Mouse (Mus musculus) R1 (cell line): Measurements from ENCODE around the gene Fut11.
A peak's percentile ranks its signal among the peaks of the same experiment; 100 is the strongest.
"Not testable (repeated sequence)": the region's sequence is repeated elsewhere in the genome, so short reads cannot be mapped to it uniquely, and the experiment has no call there.

Experiments used
- DNase-seq: peaks from one replicate; pipeline ENCODE4 v3.0.0-alpha.2; 2018; ENCODE audit warnings: low read depth, low spot score

Gene Fut11

GRCm38 (mm10) chr14:20674064-20674833 lies 20.5 kb upstream of the Fut11 start, which contains the start of gene Sec24c:
TSS of gene Sec24c (plus strand) at chr14:20674308.
- DNase-seq, result peak; percentile 99

- no peak for DNase-seq
Measured at GRCm38 (mm10) chr14:20677906-20678305, 16.9 kb upstream of the Fut11 start.

- DNase-seq, result no peak
Measured at GRCm38 (mm10) chr14:20681742-20682141, 13.0 kb upstream of the Fut11 start.

- DNase-seq, result peak; percentile 65
Measured at GRCm38 (mm10) chr14:20682498-20682897, 12.3 kb upstream of the Fut11 start.

- no peak for DNase-seq
Measured at GRCm38 (mm10) chr14:20686576-20686975, 8.2 kb upstream of the Fut11 start.

- DNase-seq, result no peak
Measured at GRCm38 (mm10) chr14:20689009-20689408, 5.8 kb upstream of the Fut11 start.

GRCm38 (mm10) chr14:20691772-20692171 lies 3.0 kb upstream of the Fut11 start:
- DNase-seq, result no peak

GRCm38 (mm10) chr14:20693589-20694101 lies 1.1 kb upstream of the Fut11 start:
- no peak for DNase-seq

- peak; percentile 40 for DNase-seq
Measured at GRCm38 (mm10) chr14:20694185-20694883, 434 bp upstream of the Fut11 start.

- peak; percentile 17 for DNase-seq
Measured at GRCm38 (mm10) chr14:20695761-20696520, 1.2 kb downstream of the Fut11 start.

- peak; percentile 39 for DNase-seq
Measured at GRCm38 (mm10) chr14:20696986-20697385, 2.2 kb downstream of the Fut11 start.

GRCm38 (mm10) chr14:20698515-20698914 lies 3.7 kb downstream of the Fut11 start:
- no peak for DNase-seq

GRCm38 (mm10) chr14:20700362-20700761 lies 5.6 kb downstream of the Fut11 start:
- DNase-seq, result no peak

GRCm38 (mm10) chr14:20701554-20701953 lies 6.8 kb downstream of the Fut11 start:
- DNase-seq, result no peak

GRCm38 (mm10) chr14:20702096-20702740 lies 7.5 kb downstream of the Fut11 start:
- no peak for DNase-seq

GRCm38 (mm10) chr14:20702741-20703381 lies 8.1 kb downstream of the Fut11 start, which contains the start of gene Chchd1:
TSS of gene Chchd1 (plus strand) at chr14:20703006.
- DNase-seq, result peak; percentile 88

- not testable (repeated sequence) for DNase-seq
Measured at GRCm38 (mm10) chr14:20703461-20703860, 8.7 kb downstream of the Fut11 start.

- DNase-seq, result peak; percentile 77
Measured at GRCm38 (mm10) chr14:20707201-20708190, 12.7 kb downstream of the Fut11 start, which contains the start of gene Zswim8. TSS of gene Zswim8 (plus strand) at chr14:20707552.

- peak; percentile 53 for DNase-seq
Measured at GRCm38 (mm10) chr14:20708239-20708638, 13.5 kb downstream of the Fut11 start.
